35 mouse cellular contexts compared by ENCODE assay signal in the genomic region with DNA sequence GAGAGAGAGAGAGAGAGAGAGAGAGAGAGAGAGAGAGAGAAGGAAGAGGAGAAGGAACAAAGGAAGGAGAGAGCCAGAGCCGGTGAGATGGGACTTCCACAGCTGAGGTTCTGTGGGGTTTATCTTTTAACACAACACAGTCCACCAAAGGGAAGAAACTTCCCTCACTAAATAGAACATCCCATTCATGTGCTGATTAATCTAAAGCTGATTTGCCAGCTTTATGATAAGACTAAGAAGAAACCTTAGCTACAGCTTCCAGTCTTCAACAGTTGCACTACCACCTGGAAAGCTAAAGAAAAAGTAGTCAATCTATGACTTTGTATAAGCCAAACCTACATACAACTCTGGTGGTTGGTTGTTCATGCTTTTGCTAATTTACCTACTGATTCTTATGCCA. TPM values are rescaled to one million over a fixed set of nuclear protein-coding genes. Genes with fewer than 3 reads are reported as not detected.
"Had no signal": no experiment of that assay in that cellular context is flagged by ENCODE, and none has a peak within 500 bp of the region (broad histone marks: within the 10 kb centered on the region; RNA-seq: fewer than 3 reads in every experiment).

No protein-coding gene starts in this region.

- H3K9ac ChIP-seq: limb, embryonic 12.5 days; limb, embryonic 13.5 days; limb, embryonic 15.5 days; liver, embryonic 12.5 days; liver, embryonic 13.5 days; liver, embryonic 14.5 days; liver, embryonic 15.5 days; liver, postnatal 0 days; lung, embryonic 14.5 days; lung, embryonic 15.5 days; midbrain, embryonic 12.5 days; midbrain, embryonic 13.5 days; midbrain, embryonic 15.5 days; neural tube, embryonic 12.5 days had no signal

- H3K9me3 ChIP-seq: limb, embryonic 10.5 days; limb, embryonic 12.5 days; limb, embryonic 13.5 days; limb, embryonic 15.5 days; liver, embryonic 12.5 days; liver, embryonic 13.5 days; liver, embryonic 15.5 days; lung, embryonic 15.5 days; megakaryocyte, embryonic 14.5 days; midbrain, embryonic 10.5 days; midbrain, embryonic 12.5 days; midbrain, embryonic 13.5 days; midbrain, embryonic 15.5 days; neural tube, embryonic 12.5 days had no signal

- H3K4me1 ChIP-seq: limb, embryonic 10.5 days; limb, embryonic 12.5 days; limb, embryonic 15.5 days; midbrain, embryonic 10.5 days; midbrain, embryonic 15.5 days; neural tube, embryonic 12.5 days had no signal

- ATAC-seq: liver, embryonic 12.5 days; liver, postnatal 0 days; lung, postnatal 0 days; midbrain, embryonic 13.5 days; midbrain, embryonic 15.5 days; midbrain, embryonic 16.5 days had no signal

- H3K27ac ChIP-seq: left cerebral cortex, adult 2 months; limb, embryonic 10.5 days; limb, embryonic 12.5 days; limb, embryonic 13.5 days; limb, embryonic 15.5 days; liver, embryonic 12.5 days; liver, embryonic 13.5 days; liver, embryonic 14.5 days; liver, embryonic 15.5 days; lung, embryonic 15.5 days; macrophage; midbrain, embryonic 10.5 days; midbrain, embryonic 12.5 days; midbrain, embryonic 13.5 days; midbrain, embryonic 15.5 days; neural tube, embryonic 12.5 days had no signal

- DNase-seq: left cerebral cortex, postnatal 4 days; liver; liver, embryonic 13.5 days; liver, postnatal 0 days; lung, adult 18-20 months; lung, adult 2 months; lung, postnatal 14 days; lung, postnatal 36 days had no signal

- H3K27me3 ChIP-seq: limb, embryonic 12.5 days; limb, embryonic 13.5 days; limb, embryonic 15.5 days; liver, embryonic 12.5 days; liver, embryonic 13.5 days; liver, embryonic 15.5 days; lung, embryonic 15.5 days; megakaryocyte, embryonic 14.5 days; midbrain, embryonic 12.5 days; midbrain, embryonic 13.5 days; midbrain, embryonic 15.5 days; neural tube, embryonic 12.5 days had no signal

- H3K4me2 ChIP-seq: limb, embryonic 12.5 days; limb, embryonic 13.5 days; limb, embryonic 15.5 days; liver, embryonic 11.5 days; liver, embryonic 12.5 days; liver, embryonic 13.5 days; liver, embryonic 15.5 days; lung, embryonic 14.5 days; lung, embryonic 15.5 days; midbrain, embryonic 12.5 days; midbrain, embryonic 13.5 days; midbrain, embryonic 15.5 days; neural tube, embryonic 12.5 days had no signal

- H3K4me3 ChIP-seq: left cerebral cortex, adult 2 months; limb, embryonic 10.5 days; limb, embryonic 12.5 days; limb, embryonic 13.5 days; limb, embryonic 15.5 days; liver, embryonic 12.5 days; liver, embryonic 13.5 days; liver, embryonic 15.5 days; lung, embryonic 15.5 days; megakaryocyte, embryonic 14.5 days; midbrain, embryonic 10.5 days; midbrain, embryonic 12.5 days; midbrain, embryonic 13.5 days; midbrain, embryonic 15.5 days; myocyte; neural tube, embryonic 12.5 days had no signal

RNA-seq across cellular contexts. Expression of gene Ephx3, which starts 58.8 kb away (rescaled TPM):
- total RNA-seq: megakaryocyte progenitor cell, adult 5-6 weeks; megakaryocyte-erythroid progenitor cell, adult 5-6 weeks; monocyte, adult 5-6 weeks had no signal
- polyA plus RNA-seq: limb, embryonic 10.5 days; limb, embryonic 11.5 days; limb, embryonic 12.5 days; liver, embryonic 11.5 days; liver, embryonic 13.5 days; liver, embryonic 16.5 days; liver, postnatal 0 days; macrophage; neural tube, embryonic 11.5 days had no signal
